Mouse (Mus musculus) C2C12 (cell line): ENCODE data around the gene Minpp1. TPM values are rescaled to one million over a fixed set of nuclear protein-coding genes. Genes with fewer than 3 reads are reported as not detected.

ENCODE experiments used
- H3K27me3 ChIP-seq: one replicate; pipeline ENCODE4 v1.6.1; 2011; ENCODE audit not compliant: control insufficient read depth, insufficient read depth, insufficient read length
- H3K36me3 ChIP-seq: one replicate; pipeline ENCODE4 v1.6.1; 2011; ENCODE audit not compliant: control insufficient read depth, insufficient read depth
- H3K4me3 ChIP-seq: one replicate; pipeline ENCODE4 v1.5.1; 2011; ENCODE audit warnings: mild to moderate bottlenecking, control low read depth; ENCODE audit not compliant: poor library complexity, insufficient read depth, severe bottlenecking
- H3K79me2 ChIP-seq: one replicate; pipeline ENCODE4 v1.6.1; 2011; ENCODE audit not compliant: control insufficient read depth, insufficient read depth
- H3K79me3 ChIP-seq: one replicate; pipeline ENCODE4 v1.6.1; 2011; ENCODE audit warnings: low read depth, control low read depth
- H3ac ChIP-seq: one replicate; pipeline ENCODE3; 2011; ENCODE audit warnings: low read depth; ENCODE audit not compliant: control insufficient read depth, insufficient read length
- CEBPB ChIP-seq: IDR thresholded peaks from one replicate; pipeline ENCODE4 v1.6.1; 2011; ENCODE audit warnings: low read depth, mild to moderate bottlenecking, control low read depth, moderate library complexity
- CTCF ChIP-seq: IDR thresholded peaks from one replicate; pipeline ENCODE4 v1.5.1; 2011; ENCODE audit not compliant: control insufficient read depth, insufficient read depth, insufficient read length
- FOSL1 ChIP-seq: IDR thresholded peaks from one replicate; pipeline ENCODE4 v1.8.0; 2011; ENCODE audit warnings: mild to moderate bottlenecking, low read length; ENCODE audit not compliant: poor library complexity, insufficient read depth, severe bottlenecking
- MAX ChIP-seq: IDR thresholded peaks from one replicate; pipeline ENCODE4 v1.6.1; 2011; ENCODE audit warnings: mild to moderate bottlenecking, control low read depth
- MYOD1 ChIP-seq: IDR thresholded peaks from one replicate; pipeline ENCODE4 v1.6.1; 2011; ENCODE audit warnings: low read depth; ENCODE audit not compliant: control insufficient read depth, insufficient read length
- MYOG ChIP-seq: IDR thresholded peaks from one replicate; pipeline ENCODE4 v1.6.1; 2011; ENCODE audit not compliant: control insufficient read depth, insufficient read length; ENCODE audit errors: extremely low read depth
- USF1 ChIP-seq: IDR thresholded peaks from one replicate; pipeline ENCODE4 v1.6.1; 2011; ENCODE audit warnings: low read depth, mild to moderate bottlenecking, control low read depth, moderate library complexity
- polyA plus RNA-seq: library from polyadenylated mRNA; unstranded; fragments of >200 nt; fragmentation: generic; extraction: Trizol; gene quantifications from one replicate; pipeline ENCODE4 v1.2.1, GENCODE M21; 2012; ENCODE audit warnings: missing spikeins

The Minpp1 gene
- polyA plus RNA-seq, 1 experiment: 30.4 TPM

- peaks cover 5% of the 10 kb centered on the region for H3K79me3 ChIP-seq
- no peak for TF ChIP-seq MYOD1
- TF ChIP-seq CTCF: no peak
- no peak for TF ChIP-seq FOSL1
- TF ChIP-seq USF1: no peak
- H3K27me3 ChIP-seq: no peaks in the 10 kb centered on the region
- H3K36me3 ChIP-seq: peaks cover 63% of the 10 kb centered on the region
- no peak overlapping the region for H3K4me3 ChIP-seq
- H3K79me2 ChIP-seq: peaks cover 31% of the 10 kb centered on the region
- H3ac ChIP-seq: no peak overlapping the region
Observed at GRCm38 (mm10) chr19:32512518-32512917, 26.9 kb downstream of the Minpp1 start.

GRCm38 (mm10) chr19:32516575-32516974 lies 31.0 kb downstream of the Minpp1 start:
- Histone ChIP-seq H3K27me3 (no peaks in the 10 kb centered on the region), H3K4me3 (no peak overlapping the region), H3K79me2 (no peaks in the 10 kb centered on the region), H3ac (no peak overlapping the region), H3K36me3 (peaks cover 30% of the 10 kb centered on the region), H3K79me3 (no peaks in the 10 kb centered on the region)
- TF ChIP-seq CTCF: no peak
- no peak for TF ChIP-seq MAX

- Histone ChIP-seq H3K79me2 (no peaks in the 10 kb centered on the region), H3K79me3 (no peaks in the 10 kb centered on the region), H3ac (no peak overlapping the region), H3K27me3 (no peaks in the 10 kb centered on the region), H3K36me3 (no peaks in the 10 kb centered on the region), H3K4me3 (no peak overlapping the region)
- no peak for TF ChIP-seq MYOD1
- no peak for TF ChIP-seq FOSL1
- TF ChIP-seq MYOG: no peak
- TF ChIP-seq CEBPB: no peak
- TF ChIP-seq USF1: no peak
- no peak for TF ChIP-seq MAX
- no peak for TF ChIP-seq CTCF
Observed at GRCm38 (mm10) chr19:32521446-32521845, 35.9 kb downstream of the Minpp1 start.

GRCm38 (mm10) chr19:32522247-32522646 lies 36.7 kb downstream of the Minpp1 start:
- Histone ChIP-seq H3K36me3 (no peaks in the 10 kb centered on the region), H3K27me3 (no peaks in the 10 kb centered on the region), H3K4me3 (no peak overlapping the region), H3K79me2 (no peaks in the 10 kb centered on the region), H3K79me3 (no peaks in the 10 kb centered on the region), H3ac (no peak overlapping the region)
- TF ChIP-seq MAX (no peak), CTCF (no peak), MYOD1 (no peak), FOSL1 (no peak), USF1 (no peak), CEBPB (no peak), MYOG (no peak)

GRCm38 (mm10) chr19:32522753-32523307 lies 37.3 kb downstream of the Minpp1 start:
- Histone ChIP-seq H3K79me2 (no peaks in the 10 kb centered on the region), H3K36me3 (no peaks in the 10 kb centered on the region), H3K27me3 (no peaks in the 10 kb centered on the region), H3K4me3 (no peak overlapping the region), H3ac (no peak overlapping the region), H3K79me3 (no peaks in the 10 kb centered on the region)
- TF ChIP-seq CTCF (no peak), MYOD1 (no peak), CEBPB (no peak), USF1 (no peak), FOSL1 (no peak), MYOG (no peak), MAX (no peak)

GRCm38 (mm10) chr19:32523769-32524515 lies 38.4 kb downstream of the Minpp1 start:
- Histone ChIP-seq H3K79me2 (no peaks in the 10 kb centered on the region), H3K36me3 (no peaks in the 10 kb centered on the region)

More at GRCm38 (mm10) chr19:32523769-32524515, 38.4 kb downstream of the Minpp1 start:
- H3K79me3 ChIP-seq: no peaks in the 10 kb centered on the region
- H3K4me3 ChIP-seq: no peak overlapping the region
- H3ac ChIP-seq: no peak overlapping the region
- no peaks in the 10 kb centered on the region for H3K27me3 ChIP-seq
- no peak for TF ChIP-seq CEBPB
- no peak for TF ChIP-seq FOSL1
- no peak for TF ChIP-seq MAX
